Mouse (Mus musculus) limb, embryonic 11.5 days (tissue): Measurements from ENCODE around the gene Cela1. TPM values are rescaled to one million over a fixed set of nuclear protein-coding genes. Genes with fewer than 3 reads are reported as not detected.

Experiments
- ATAC-seq: fragments of 200-750 bp; cut with Nextera tagmentation; 2 replicates; pipeline ENCODE4 v1.8.0; 2017; ENCODE audit warnings: low read depth; ENCODE audit not compliant: insufficient number of reproducible peaks, low FRiP score, low TSS enrichment
- DNase-seq: peaks from one replicate; pipeline ENCODE4 v3.0.0-alpha.2; 2015; ENCODE audit warnings: low spot score
- H3K27ac ChIP-seq: fragments of 300-500 bp; sonication (generic); replicated peaks from 2 replicates; pipeline ENCODE4 v1.5.1; 2014; ENCODE audit warnings: low read depth, mild to moderate bottlenecking, low read length
- H3K27me3 ChIP-seq: fragments of 300-500 bp; sonication (generic); 2 replicates; pipeline ENCODE4 v1.6.1; 2014; ENCODE audit warnings: mild to moderate bottlenecking, low read length, mixed read lengths; ENCODE audit not compliant: control insufficient read depth, insufficient read depth
- H3K36me3 ChIP-seq: fragments of 300-500 bp; sonication (generic); 2 replicates; pipeline ENCODE4 v1.6.1; 2014; ENCODE audit warnings: mild to moderate bottlenecking, low read length, moderate library complexity, mixed read lengths; ENCODE audit not compliant: control insufficient read depth, insufficient read depth
- H3K4me1 ChIP-seq: fragments of 300-500 bp; sonication (generic); 2 replicates; pipeline ENCODE4 v1.6.1; 2014; ENCODE audit warnings: low read length, mixed read lengths; ENCODE audit not compliant: control insufficient read depth, insufficient read depth
- H3K4me2 ChIP-seq: fragments of 300-500 bp; sonication (generic); 2 replicates; pipeline ENCODE4 v1.6.1; 2014; ENCODE audit warnings: low read depth, mild to moderate bottlenecking, moderate library complexity; ENCODE audit not compliant: severe bottlenecking
- H3K4me3 ChIP-seq: fragments of 300-500 bp; sonication (generic); 2 replicates; pipeline ENCODE4 v1.5.1; 2014; ENCODE audit warnings: low read depth, low read length
- H3K9ac ChIP-seq: fragments of 300-500 bp; sonication (generic); 2 replicates; pipeline ENCODE4 v1.6.1; 2014; ENCODE audit warnings: mild to moderate bottlenecking, low read length
- H3K9me3 ChIP-seq: fragments of 300-500 bp; sonication (generic); 2 replicates; pipeline ENCODE4 v1.6.1; 2016; ENCODE audit warnings: low read length; ENCODE audit not compliant: control insufficient read depth
- WGBS: fragments of 180-500 bp; shearing (Covaris S2); extraction: QIAGEN DNeasy Blood & Tissue Kit; methylation state at CpG from one replicate; pipeline ENCODE4 v1.1.7; 2014; 5-methylcytosine and 5-hydroxymethylcytosine counted together
- polyA plus RNA-seq: library from polyadenylated mRNA; unstranded; fragments of >200 nt; fragmentation: Nextera tagmentation; extraction: Ambion mirVana; gene quantifications from 2 replicates; pipeline ENCODE4 v1.2.1, GENCODE M21; 2014

Gene Cela1
- polyA plus RNA-seq, 1 experiment from 2014 or later = 1.4 TPM

GRCm38 (mm10) chr15:100715399-100715993 lies 27.8 kb upstream of the Cela1 start:
- no peaks in the 10 kb centered on the region; the same call in 1 of the 2 replicates for H3K9me3 ChIP-seq
- no peak overlapping the region for H3K4me2 ChIP-seq
- H3K27ac ChIP-seq = no peak overlapping the region
- H3K4me1 ChIP-seq = no peaks in the 10 kb centered on the region
- no peak overlapping the region for H3K4me3 ChIP-seq
- no peaks in the 10 kb centered on the region for H3K27me3 ChIP-seq
- WGBS = 80% methylated on average over 9 of the region's 9 CpGs
- DNase-seq (no peak), ATAC-seq (no peak)
- no peaks in the 10 kb centered on the region for H3K36me3 ChIP-seq
- no peak overlapping the region for H3K9ac ChIP-seq

- ATAC-seq = no peak
Measured at GRCm38 (mm10) chr15:100714470-100714869, 26.7 kb upstream of the Cela1 start.

GRCm38 (mm10) chr15:100710838-100711237 lies 23.1 kb upstream of the Cela1 start:
- Histone ChIP-seq H3K4me3 (no peak overlapping the region), H3K4me1 (no peaks in the 10 kb centered on the region), H3K9me3 (no peaks in the 10 kb centered on the region; the same call in 1 of the 2 replicates), H3K4me2 (no peak overlapping the region), H3K9ac (no peak overlapping the region), H3K27ac (no peak overlapping the region), H3K27me3 (no peaks in the 10 kb centered on the region), H3K36me3 (no peaks in the 10 kb centered on the region)
- 47% methylated on average over 6 of the region's 6 CpGs for WGBS
- ATAC-seq = no peak
- DNase-seq = no peak

More at GRCm38 (mm10) chr15:100714470-100714869, 26.7 kb upstream of the Cela1 start:
- H3K9ac ChIP-seq = no peak overlapping the region
- no peaks in the 10 kb centered on the region; the same call in 1 of the 2 replicates for H3K9me3 ChIP-seq
- H3K4me1 ChIP-seq = no peaks in the 10 kb centered on the region
- no peak overlapping the region for H3K27ac ChIP-seq
- 85% methylated on average over 8 of the region's 8 CpGs for WGBS
- no peak overlapping the region for H3K4me3 ChIP-seq
- H3K4me2 ChIP-seq = no peak overlapping the region
- no peak for DNase-seq
- no peaks in the 10 kb centered on the region for H3K27me3 ChIP-seq
- H3K36me3 ChIP-seq = no peaks in the 10 kb centered on the region

- no peak overlapping the region for H3K9ac ChIP-seq
Measured at GRCm38 (mm10) chr15:100708433-100709078, 20.8 kb upstream of the Cela1 start.

GRCm38 (mm10) chr15:100706226-100706625 lies 18.5 kb upstream of the Cela1 start:
- 67% methylated on average over 8 of the region's 8 CpGs for WGBS
- no peaks in the 10 kb centered on the region for H3K36me3 ChIP-seq
- DNase-seq (no peak), ATAC-seq (no peak)
- H3K4me1 ChIP-seq = 0 out of 2 replicates have a peak, but pooled peaks cover 3% of the 10 kb centered on the region
- H3K4me2 ChIP-seq = no peak overlapping the region
- no peak overlapping the region for H3K27ac ChIP-seq
- H3K4me3 ChIP-seq = no peak overlapping the region
- H3K9ac ChIP-seq = no peak overlapping the region
- peaks cover 4% of the 10 kb centered on the region; the same call in 1 of the 2 replicates for H3K27me3 ChIP-seq
- no peaks in the 10 kb centered on the region for H3K9me3 ChIP-seq

More at GRCm38 (mm10) chr15:100708433-100709078, 20.8 kb upstream of the Cela1 start:
- H3K9me3 ChIP-seq = no peaks in the 10 kb centered on the region; the same call in 1 of the 2 replicates
- H3K4me1 ChIP-seq = 0 out of 2 replicates have a peak, but pooled peaks cover 3% of the 10 kb centered on the region
- H3K27me3 ChIP-seq = peaks cover 2% of the 10 kb centered on the region; the same call in 1 of the 2 replicates
- H3K4me2 ChIP-seq = no peak overlapping the region
- no peak overlapping the region for H3K27ac ChIP-seq
- no peaks in the 10 kb centered on the region for H3K36me3 ChIP-seq
- WGBS = 82% methylated on average over 8 of the region's 8 CpGs
- ATAC-seq (no peak), DNase-seq (no peak)
- no peak overlapping the region for H3K4me3 ChIP-seq

GRCm38 (mm10) chr15:100705376-100705775 lies 17.7 kb upstream of the Cela1 start:
- ATAC-seq = no peak
- H3K9me3 ChIP-seq = no peaks in the 10 kb centered on the region
- WGBS = 97% methylated on average over 1 of the region's 1 CpGs

GRCm38 (mm10) chr15:100703913-100704312 lies 16.2 kb upstream of the Cela1 start:
- WGBS = 7% methylated on average over 17 of the region's 17 CpGs
- ATAC-seq = peak; percentile 54; the same call in 1 of the 2 replicates
- peaks cover 4% of the 10 kb centered on the region; the same call in 1 of the 2 replicates for H3K27me3 ChIP-seq
- peak overlapping the region; percentile 30 for H3K4me2 ChIP-seq
- 0 out of 2 replicates have a peak, but pooled peaks cover 3% of the 10 kb centered on the region for H3K4me1 ChIP-seq
- H3K36me3 ChIP-seq = no peaks in the 10 kb centered on the region
- no peak overlapping the region for H3K9ac ChIP-seq
- H3K9me3 ChIP-seq = no peaks in the 10 kb centered on the region
- H3K4me3 ChIP-seq = no peak overlapping the region
- no peak overlapping the region for H3K27ac ChIP-seq
- peak; percentile 43 for DNase-seq

More at GRCm38 (mm10) chr15:100705376-100705775, 17.7 kb upstream of the Cela1 start:
- H3K27me3 ChIP-seq = peaks cover 4% of the 10 kb centered on the region; the same call in 1 of the 2 replicates
- 0 out of 2 replicates have a peak, but pooled peaks cover 3% of the 10 kb centered on the region for H3K4me1 ChIP-seq
- no peak overlapping the region for H3K9ac ChIP-seq
- H3K4me3 ChIP-seq = no peak overlapping the region
- no peak for DNase-seq
- no peaks in the 10 kb centered on the region for H3K36me3 ChIP-seq
- no peak overlapping the region for H3K4me2 ChIP-seq
- no peak overlapping the region for H3K27ac ChIP-seq

GRCm38 (mm10) chr15:100701856-100702255 lies 14.1 kb upstream of the Cela1 start:
- H3K27me3 ChIP-seq = peaks cover 4% of the 10 kb centered on the region; the same call in 1 of the 2 replicates
- H3K27ac ChIP-seq = no peak overlapping the region
- DNase-seq (no peak), ATAC-seq (no peak)
- H3K9ac ChIP-seq = no peak overlapping the region
- 0 out of 2 replicates have a peak, but pooled peaks cover 3% of the 10 kb centered on the region for H3K4me1 ChIP-seq
- H3K36me3 ChIP-seq = no peaks in the 10 kb centered on the region
- no peak overlapping the region for H3K4me3 ChIP-seq
- WGBS = 70% methylated on average over 6 of the region's 6 CpGs
- H3K4me2 ChIP-seq = no peak overlapping the region
- no peaks in the 10 kb centered on the region for H3K9me3 ChIP-seq
